Comparison of ENCODE assay signal across 9 mouse cellular contexts in the genomic region with DNA sequence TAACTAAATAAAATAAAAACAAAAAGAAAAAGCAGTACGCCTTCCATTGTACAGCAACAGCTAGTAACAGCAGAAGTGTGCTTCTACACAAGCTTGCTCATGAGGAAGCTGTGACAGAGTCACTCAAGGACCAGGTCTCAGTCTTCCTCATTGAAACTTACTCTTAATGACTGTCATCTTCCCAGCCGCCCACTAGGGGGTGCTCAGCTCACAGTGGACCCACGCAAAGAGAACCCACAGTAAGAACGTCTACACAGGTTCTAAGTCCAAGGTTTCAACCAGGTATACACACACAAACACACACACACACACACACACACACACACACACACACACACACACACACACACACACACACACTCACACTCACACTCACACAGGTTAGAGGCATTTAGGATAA.
A peak's percentile ranks its signal among the peaks of the same experiment; 100 is the strongest.
DNase-seq lines count a peak whose midpoint lies in the region; ATAC-seq and TF ChIP-seq lines count a peak whose summit lies in the region.
"Had no signal": no experiment of that assay in that cellular context is flagged by ENCODE, and none has a peak within 500 bp of the region (broad histone marks: within the 10 kb centered on the region; RNA-seq: fewer than 3 reads in every experiment).

No protein-coding gene starts in this region.

- TF ChIP-seq POLR2A in testis, adult 2 months (IDR thresholded peaks at IDR 0.05; ENCODE audit: control insufficient read depth, low read depth, low read length), result no peak

- H3K9ac ChIP-seq in kidney, postnatal 0 days (ENCODE audit: low read depth, low read length), result no peak overlapping the region
- no peak overlapping the region for H3K9ac ChIP-seq in liver, embryonic 11.5 days (ENCODE audit: low read depth, low read length)
- no peak overlapping the region for H3K9ac ChIP-seq in neural tube, embryonic 14.5 days (replicated peaks; ENCODE audit: low read depth, low read length)
- H3K9ac ChIP-seq: embryonic facial prominence, embryonic 13.5 days had no signal

- H3K4me3 ChIP-seq in testis, adult 2 months (ENCODE audit: control insufficient read depth, low read depth, low read length), result no peak overlapping the region
- H3K4me3 ChIP-seq in gastrocnemius, adult 2 months, result no peak overlapping the region
- no peak overlapping the region for H3K4me3 ChIP-seq in kidney, postnatal 0 days (replicated peaks; ENCODE audit: low read depth, low read length)
- no peak overlapping the region for H3K4me3 ChIP-seq in liver, embryonic 11.5 days (ENCODE audit: low read depth, low read length)
- H3K4me3 ChIP-seq in neural tube, embryonic 14.5 days (ENCODE audit: low read depth, low read length), result no peak overlapping the region
- H3K4me3 ChIP-seq: embryonic facial prominence, embryonic 13.5 days had no signal

- peak; percentile 67; the same call in 1 of the 2 replicates for TF ChIP-seq CTCF in testis, adult 2 months (IDR thresholded peaks at IDR 0.05; ENCODE audit: control insufficient read depth, insufficient read depth, insufficient replicate concordance, low read depth, low read length)
- TF ChIP-seq CTCF in gastrocnemius, adult 2 months (IDR thresholded peaks at IDR 0.05), result peak; percentile 79
- TF ChIP-seq CTCF in kidney, postnatal 0 days (IDR thresholded peaks at IDR 0.05; ENCODE audit: low read depth), result peak; percentile 88

- no peak overlapping the region for H3K4me2 ChIP-seq in kidney, postnatal 0 days (ENCODE audit: low read length)
- no peak overlapping the region for H3K4me2 ChIP-seq in liver, embryonic 11.5 days
- no peak overlapping the region for H3K4me2 ChIP-seq in neural tube, embryonic 14.5 days (ENCODE audit: low read depth, low read length)
- H3K4me2 ChIP-seq: embryonic facial prominence, embryonic 13.5 days had no signal

- H3K36me3 ChIP-seq in testis, adult 2 months (ENCODE audit: control insufficient read depth, insufficient read depth, low read length), result no peaks in the 10 kb centered on the region
- H3K36me3 ChIP-seq in kidney, postnatal 0 days (ENCODE audit: insufficient read depth, low read length), result peaks cover 18% of the 10 kb centered on the region; the same call in 1 of the 2 replicates
- no peaks in the 10 kb centered on the region for H3K36me3 ChIP-seq in liver, embryonic 11.5 days (ENCODE audit: control insufficient read depth, insufficient read depth, low read length)
- no peaks in the 10 kb centered on the region for H3K36me3 ChIP-seq in neural tube, embryonic 14.5 days (ENCODE audit: control insufficient read depth, insufficient read depth, low read length)

- H3K9me3 ChIP-seq in kidney, postnatal 0 days (replicated peaks; ENCODE audit: low read length), result no peaks in the 10 kb centered on the region
- H3K9me3 ChIP-seq in liver, embryonic 11.5 days (ENCODE audit: control insufficient read depth, low read length), result no peaks in the 10 kb centered on the region
- H3K9me3 ChIP-seq in neural tube, embryonic 14.5 days (ENCODE audit: control insufficient read depth, low read length), result no peaks in the 10 kb centered on the region
- H3K9me3 ChIP-seq: embryonic facial prominence, embryonic 13.5 days had no signal

- no peaks in the 10 kb centered on the region for H3K27me3 ChIP-seq in testis, adult 2 months (ENCODE audit: control insufficient read depth, insufficient read depth, low read length)
- no peaks in the 10 kb centered on the region for H3K27me3 ChIP-seq in kidney, postnatal 0 days (ENCODE audit: insufficient read depth, low read length)
- no peaks in the 10 kb centered on the region for H3K27me3 ChIP-seq in liver, embryonic 11.5 days (replicated peaks; ENCODE audit: control insufficient read depth, insufficient read depth, low read length)
- no peaks in the 10 kb centered on the region for H3K27me3 ChIP-seq in neural tube, embryonic 14.5 days (ENCODE audit: control insufficient read depth, insufficient read depth, low read length)
- H3K27me3 ChIP-seq: embryonic facial prominence, embryonic 13.5 days had no signal

- ATAC-seq in kidney, postnatal 0 days (replicated peaks; ENCODE audit: low FRiP score, low read depth), result peak; percentile 49; the same call in 1 of the 2 replicates
- ATAC-seq in liver, embryonic 11.5 days (replicated peaks; ENCODE audit: low FRiP score), result peak; percentile 40; the same call in 1 of the 2 replicates
- ATAC-seq in neural tube, embryonic 14.5 days (ENCODE audit: low read depth), result peak; percentile 73

- no peak for DNase-seq in testis, postnatal 14 days (ENCODE audit: low spot score)
- DNase-seq in cerebellum, postnatal 25 days, result peak; percentile 78 to 84
- peak; percentile 73 for DNase-seq in gastrocnemius, adult 2 months
- DNase-seq in kidney, postnatal 0 days (ENCODE audit: low spot score), result peak; percentile 81
- peak; percentile 50 for DNase-seq in liver, embryonic 11.5 days (ENCODE audit: low spot score)
- DNase-seq in thymus, adult 18-20 months, result peak; percentile 21 to 34

- peaks cover 2% of the 10 kb centered on the region for H3K4me1 ChIP-seq in testis, adult 2 months (ENCODE audit: control insufficient read depth, insufficient read depth, low read length)
- peaks cover 8% of the 10 kb centered on the region for H3K4me1 ChIP-seq in kidney, postnatal 0 days (replicated peaks; ENCODE audit: insufficient read depth, low read length)
- H3K4me1 ChIP-seq in liver, embryonic 11.5 days (replicated peaks; ENCODE audit: control insufficient read depth, insufficient read depth, low read length), result no peaks in the 10 kb centered on the region
- H3K4me1 ChIP-seq in neural tube, embryonic 14.5 days (ENCODE audit: control insufficient read depth, insufficient read depth, low read length), result 0 out of 2 replicates have a peak, but pooled peaks cover 6% of the 10 kb centered on the region

- H3K27ac ChIP-seq in testis, adult 2 months (ENCODE audit: control insufficient read depth, insufficient read depth, low read depth, low read length), result no peak overlapping the region
- H3K27ac ChIP-seq in gastrocnemius, adult 2 months, result no peak overlapping the region
- no peak overlapping the region for H3K27ac ChIP-seq in kidney, postnatal 0 days
- H3K27ac ChIP-seq in liver, embryonic 11.5 days (ENCODE audit: low read depth, low read length), result no peak overlapping the region
- H3K27ac ChIP-seq in neural tube, embryonic 14.5 days (ENCODE audit: low read depth, low read length), result no peak overlapping the region
- H3K27ac ChIP-seq: embryonic facial prominence, embryonic 13.5 days had no signal

- intact Hi-C loops in gastrocnemius, adult 2 months (cut with DNase I), result loop anchor here (1.0 to 10.0 kb wide), 4 partner anchors 20 to 420 kb away; a partner anchor contains a TSS

- WGBS in kidney, postnatal 0 days, result 20% methylated on average over 4 of the region's 4 CpGs
- 20% methylated on average over 4 of the region's 4 CpGs for WGBS in liver, embryonic 11.5 days
- 31% methylated on average over 4 of the region's 4 CpGs for WGBS in neural tube, embryonic 14.5 days
